In the genomic region with DNA sequence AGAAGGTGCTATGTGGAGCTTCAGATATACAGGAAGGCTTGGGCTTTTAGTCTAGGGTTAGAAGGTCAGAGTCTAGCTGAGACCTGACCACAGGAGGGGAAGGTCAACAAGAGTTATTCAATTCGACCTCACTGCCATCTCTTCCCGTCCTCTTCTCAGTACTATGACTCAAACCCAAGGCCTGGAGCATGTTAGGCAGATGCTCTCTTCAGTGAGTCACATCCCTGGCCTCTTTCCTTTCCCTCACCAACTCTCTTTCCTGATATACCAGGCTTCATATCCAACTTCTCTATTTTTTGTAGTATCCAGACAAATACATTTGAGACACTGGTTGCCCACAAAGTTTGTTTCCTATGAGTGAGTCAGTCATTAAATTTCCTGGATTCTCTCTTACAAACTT, we compare ENCODE assay signal across 18 mouse cellular contexts. TPM values are rescaled to one million over a fixed set of nuclear protein-coding genes. Genes with fewer than 3 reads are reported as not detected.
A peak's percentile ranks its signal among the peaks of the same experiment; 100 is the strongest.
DNase-seq lines count a peak whose midpoint lies in the region; TF ChIP-seq lines count a peak whose summit lies in the region.
"Had no signal": no experiment of that assay in that cellular context is flagged by ENCODE, and none has a peak within 500 bp of the region (broad histone marks: within the 10 kb centered on the region; RNA-seq: fewer than 3 reads in every experiment).

No protein-coding gene starts in this region.

- H3K79me2 ChIP-seq in C2C12 (ENCODE audit: control insufficient read depth, insufficient read depth): peaks cover 64% of the 10 kb centered on the region

- H3K27ac ChIP-seq in gastrocnemius, adult 2 months: peak overlapping the region; percentile 38; the same call in 1 of the 2 replicates
- peak overlapping the region; percentile 50 for H3K27ac ChIP-seq in bone marrow macrophage, adult 2 months (ENCODE audit: insufficient read depth, low read depth, low read length)
- H3K27ac ChIP-seq: embryonic facial prominence, embryonic 10.5 days; forebrain, embryonic 10.5 days; hindbrain, embryonic 15.5 days had no signal

- H3K4me3 ChIP-seq in gastrocnemius, adult 2 months: no peak overlapping the region
- no peak overlapping the region for H3K4me3 ChIP-seq in C2C12 (ENCODE audit: insufficient read depth, poor library complexity, severe bottlenecking)
- no peak overlapping the region for H3K4me3 ChIP-seq in bone marrow macrophage, adult 2 months (ENCODE audit: insufficient read depth, low read length)
- H3K4me3 ChIP-seq: embryonic facial prominence, embryonic 10.5 days; erythroblast, embryonic 14.5 days; forebrain, embryonic 10.5 days; heart, embryonic 12.5 days; hindbrain, embryonic 15.5 days had no signal

- no peak for TF ChIP-seq POLR2A in bone marrow macrophage, adult 2 months (IDR thresholded peaks at IDR 0.05; ENCODE audit: borderline replicate concordance, low read depth, low read length)

- H3K36me3 ChIP-seq in C2C12 (ENCODE audit: control insufficient read depth, insufficient read depth): peaks cover 18% of the 10 kb centered on the region
- H3K36me3 ChIP-seq: embryonic facial prominence, embryonic 10.5 days; forebrain, embryonic 10.5 days; heart, embryonic 12.5 days; hindbrain, embryonic 15.5 days had no signal

- H3K4me1 ChIP-seq in bone marrow macrophage, adult 2 months (ENCODE audit: control insufficient read depth, insufficient read depth, low read length): peaks cover 15% of the 10 kb centered on the region
- H3K4me1 ChIP-seq: embryonic facial prominence, embryonic 10.5 days; heart, embryonic 12.5 days; hindbrain, embryonic 15.5 days had no signal

- intact Hi-C loops in gastrocnemius, adult 2 months (cut with DNase I): no loop called here

- H3ac ChIP-seq in C2C12 (ENCODE audit: control insufficient read depth, insufficient read length, low read depth): no peak overlapping the region

- H3K79me3 ChIP-seq in C2C12 (ENCODE audit: low read depth): peaks cover 43% of the 10 kb centered on the region

- no peaks in the 10 kb centered on the region for H3K27me3 ChIP-seq in C2C12 (ENCODE audit: control insufficient read depth, insufficient read depth, insufficient read length)
- H3K27me3 ChIP-seq: heart, embryonic 12.5 days; hindbrain, embryonic 15.5 days had no signal

- TF ChIP-seq CTCF in gastrocnemius, adult 2 months (IDR thresholded peaks at IDR 0.05): no peak
- TF ChIP-seq CTCF in C2C12 (IDR thresholded peaks at IDR 0.05; ENCODE audit: control insufficient read depth, insufficient read depth, insufficient read length): no peak
- no peak for TF ChIP-seq CTCF in bone marrow macrophage, adult 2 months (IDR thresholded peaks at IDR 0.05; ENCODE audit: low read depth, low read length)

- DNase-seq in gastrocnemius, adult 2 months: no peak
- no peak for DNase-seq in gastrocnemius, postnatal 10 days
- DNase-seq in MN1 (ENCODE audit: low spot score): no peak
- DNase-seq in adipocyte (ENCODE audit: low spot score): no peak
- no peak for DNase-seq in lung, postnatal 14 days
- DNase-seq: adrenal gland, adult 8-10 months; adrenal gland, postnatal 36 days; cerebellum, adult 18-20 months; cerebellum, adult 9-11 months; heart, adult 18-20 months; kidney, adult 2 months had no signal

TF ChIP-seq in C2C12, 6 proteins besides CTCF, POLR2A, EP300 and RAD21:
- TF ChIP-seq CEBPB (IDR thresholded peaks at IDR 0.05; ENCODE audit: low read depth) (no peak), FOSL1 (IDR thresholded peaks at IDR 0.05; ENCODE audit: insufficient read depth, low read length, poor library complexity, severe bottlenecking) (no peak), MYOD1 (IDR thresholded peaks at IDR 0.05; ENCODE audit: control insufficient read depth, insufficient read length, low read depth) (peak; percentile 39), MAX (IDR thresholded peaks at IDR 0.05) (no peak)

RNA-seq across cellular contexts. Expression of a gene that starts 40.1 kb away (rescaled TPM):
- 10 to 100 TPM; 11.5 to 24.7 TPM for total RNA-seq in gastrocnemius, adult 2 months (2021)
- 10 to 100 TPM; 44.5 to 57.2 TPM for total RNA-seq in gastrocnemius, postnatal 10 days (2021)
- polyA plus RNA-seq in C2C12 (2012; fragmentation: generic; extraction: Trizol): 90.0 TPM
- polyA plus RNA-seq in bone marrow macrophage, adult 2 months (2012; ENCODE audit: insufficient read depth, insufficient read length, missing spikeins): 16.2 TPM in 2 replicates
- polyA plus RNA-seq: erythroblast, embryonic 14.5 days had no signal
